Mouse (Mus musculus) mature B cell (primary cell): ENCODE data around the gene Tesc.

Experiments
- in situ Hi-C: fragments of 300-500 bp; cut with MboI; formaldehyde crosslinking; loops from 2 replicates; pipeline ENCODE4 v1.14.3; 2019

The Tesc gene

GRCm38 (mm10) chr5:118044907-118045306 is 17.4 kb downstream of the Tesc start:
- in situ Hi-C loops: no loop called here

DNA sequence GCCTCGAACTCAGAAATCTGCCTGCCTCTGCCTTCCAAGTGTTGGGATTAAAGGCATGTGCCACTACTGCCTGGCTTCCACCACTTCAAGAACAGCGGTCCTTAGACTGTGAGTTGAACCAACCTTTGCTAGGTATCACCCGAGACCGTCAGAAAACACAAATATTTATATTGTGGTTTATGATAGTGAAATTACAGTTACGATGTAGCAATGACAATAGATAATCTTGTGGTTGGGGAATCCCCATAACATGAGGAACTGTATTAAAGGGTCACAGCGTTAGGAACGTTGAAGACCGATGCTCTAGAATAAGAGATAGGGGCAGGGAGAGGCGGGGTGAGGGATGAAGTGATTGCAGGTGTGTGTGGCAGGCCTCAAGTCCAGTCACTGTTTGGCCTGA is 17.8 kb downstream of the Tesc start:
- in situ Hi-C loops: no loop called here

GRCm38 (mm10) chr5:118047091-118047757 is 19.7 kb downstream of the Tesc start:
- in situ Hi-C loops: no loop called here

DNA sequence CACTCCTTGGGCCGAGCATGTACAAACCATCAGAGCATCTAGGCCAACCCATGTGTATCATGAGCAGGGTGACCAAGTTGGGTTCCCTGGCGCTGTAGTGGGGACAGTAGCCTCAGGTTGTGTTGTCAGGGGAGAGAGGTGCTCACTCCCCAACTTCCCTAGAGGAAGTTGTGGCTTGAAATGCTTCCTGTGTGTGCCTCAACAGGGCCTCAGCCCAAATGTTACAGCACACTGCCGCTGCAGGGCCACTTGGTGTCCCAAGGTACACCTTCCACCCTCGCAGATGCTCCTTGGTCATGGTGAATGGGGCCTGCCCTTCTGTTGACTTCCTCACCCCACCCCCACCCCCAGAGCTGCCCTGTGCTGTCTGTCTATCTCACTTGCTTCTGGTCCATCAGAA is 20.9 kb downstream of the Tesc start:
- in situ Hi-C loops: no loop called here

- in situ Hi-C loops: no loop called here
These were observed 21.4 kb downstream of the Tesc start for GRCm38 (mm10) chr5:118048928-118049327.

GRCm38 (mm10) chr5:118050743-118051142 is 23.2 kb downstream of the Tesc start:
- in situ Hi-C loops: no loop called here

DNA sequence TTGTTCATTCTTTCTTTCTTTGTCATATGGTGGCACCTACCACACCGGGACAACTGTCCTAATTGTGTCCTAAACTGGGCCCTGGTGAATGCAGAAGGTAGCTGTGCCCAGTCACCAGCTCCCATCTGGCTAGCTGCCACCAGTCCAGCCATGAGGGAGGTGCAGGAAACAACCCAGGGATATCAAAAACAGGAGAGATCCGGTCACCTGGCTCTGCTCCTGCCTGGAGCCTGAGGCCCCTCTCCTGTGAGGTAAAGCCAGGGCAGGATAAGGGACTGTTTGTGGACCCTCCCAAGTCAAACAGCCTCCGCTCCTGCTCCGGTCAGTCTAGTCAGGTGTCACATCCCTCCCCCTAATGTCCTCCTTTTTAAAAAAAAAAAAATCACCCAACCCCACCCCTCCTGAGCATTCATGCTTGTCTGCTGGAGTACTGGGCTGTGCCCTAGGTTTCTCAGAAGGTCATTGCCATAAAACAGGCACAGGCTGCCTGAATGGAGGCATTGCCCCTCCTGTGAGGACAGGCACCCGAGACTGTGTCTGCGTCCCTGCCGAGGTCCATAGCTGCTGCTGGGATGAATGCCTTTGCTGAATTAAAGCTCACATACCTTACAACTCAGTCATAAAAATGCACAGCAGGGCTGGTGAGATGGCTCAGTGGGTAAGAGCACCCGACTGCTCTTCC is 24.6 kb downstream of the Tesc start:
- in situ Hi-C loops: no loop called here

DNA sequence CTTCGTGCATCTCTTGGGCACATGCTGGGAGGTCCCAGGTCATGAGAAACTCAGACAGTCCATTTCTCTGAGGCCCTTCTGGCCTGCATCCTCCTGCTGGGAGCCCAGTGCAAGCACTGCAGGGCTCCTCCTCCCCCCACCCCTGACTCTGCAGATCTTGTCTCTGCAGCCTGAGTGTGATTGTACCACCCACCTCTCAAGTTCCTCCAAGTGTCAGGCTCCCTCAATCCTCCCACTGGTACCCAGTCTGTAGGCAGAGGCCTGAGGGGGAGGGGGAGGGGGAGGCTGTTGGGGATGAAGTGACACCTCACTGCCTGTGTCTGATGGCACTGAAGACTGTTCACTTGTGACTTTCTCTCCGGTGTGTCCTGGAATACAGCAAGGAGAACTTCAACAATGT is 25.7 kb downstream of the Tesc start:
- in situ Hi-C loops: no loop called here

DNA sequence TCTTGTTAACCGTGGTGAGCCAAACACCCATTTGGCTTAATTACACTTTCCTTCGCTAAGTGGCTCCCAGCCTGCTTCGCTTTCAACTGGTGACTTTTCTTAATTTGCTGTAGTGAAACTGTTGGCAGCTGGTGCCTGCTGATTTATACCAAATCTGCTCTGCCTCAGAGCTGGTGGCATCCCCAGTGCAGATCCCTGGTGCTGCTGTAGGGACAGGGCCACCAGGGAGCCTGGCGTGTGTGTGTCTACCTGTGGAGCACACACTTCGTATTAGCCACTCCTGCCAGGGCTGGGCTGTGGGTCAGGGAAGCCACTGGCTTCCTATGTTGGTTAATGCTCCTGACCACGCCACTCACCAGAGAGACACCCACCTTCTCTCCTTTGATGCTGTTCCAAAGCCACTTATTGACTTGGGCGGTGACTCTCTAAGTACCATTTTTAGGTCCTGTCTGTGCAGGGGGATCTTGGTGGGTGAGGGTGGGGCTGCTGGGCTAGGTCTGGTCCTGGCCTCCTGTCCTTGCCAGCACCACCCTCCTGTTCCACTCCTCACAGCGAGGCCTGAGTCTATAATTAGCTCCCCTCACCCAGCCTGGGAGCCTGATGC is 30.1 kb downstream of the Tesc start:
- in situ Hi-C loops: no loop called here

GRCm38 (mm10) chr5:118058858-118059257 is 31.3 kb downstream of the Tesc start:
- in situ Hi-C loops: no loop called here

GRCm38 (mm10) chr5:118059646-118060045 is 32.1 kb downstream of the Tesc start:
- in situ Hi-C loops: no loop called here

GRCm38 (mm10) chr5:118061391-118061790 is 33.8 kb downstream of the Tesc start:
- in situ Hi-C loops: no loop called here

DNA sequence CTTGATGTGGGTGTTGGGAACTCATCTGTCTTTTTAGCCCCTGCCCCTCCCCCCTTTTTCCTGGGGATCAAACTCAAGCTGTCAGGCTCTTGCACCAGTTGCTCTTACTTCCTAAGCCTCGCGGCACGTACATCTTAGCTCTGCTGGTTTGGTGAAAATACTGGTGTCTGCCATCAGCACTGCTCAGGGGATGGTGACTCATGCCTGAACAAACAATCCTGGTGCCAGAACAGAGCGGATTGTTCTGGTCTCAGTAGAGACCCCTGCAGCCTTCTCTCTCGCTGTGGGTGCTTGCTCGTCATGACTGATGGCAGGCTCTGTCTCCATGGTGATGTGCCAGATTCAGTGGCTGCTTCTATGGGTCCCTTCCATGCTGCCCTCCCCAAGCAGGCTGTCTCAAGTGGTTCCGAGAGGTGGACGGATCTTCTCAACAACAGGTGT is 35.7 kb downstream of the Tesc start:
- in situ Hi-C loops: no loop called here

GRCm38 (mm10) chr5:118064284-118064901 is 36.9 kb downstream of the Tesc start:
- in situ Hi-C loops: no loop called here

DNA sequence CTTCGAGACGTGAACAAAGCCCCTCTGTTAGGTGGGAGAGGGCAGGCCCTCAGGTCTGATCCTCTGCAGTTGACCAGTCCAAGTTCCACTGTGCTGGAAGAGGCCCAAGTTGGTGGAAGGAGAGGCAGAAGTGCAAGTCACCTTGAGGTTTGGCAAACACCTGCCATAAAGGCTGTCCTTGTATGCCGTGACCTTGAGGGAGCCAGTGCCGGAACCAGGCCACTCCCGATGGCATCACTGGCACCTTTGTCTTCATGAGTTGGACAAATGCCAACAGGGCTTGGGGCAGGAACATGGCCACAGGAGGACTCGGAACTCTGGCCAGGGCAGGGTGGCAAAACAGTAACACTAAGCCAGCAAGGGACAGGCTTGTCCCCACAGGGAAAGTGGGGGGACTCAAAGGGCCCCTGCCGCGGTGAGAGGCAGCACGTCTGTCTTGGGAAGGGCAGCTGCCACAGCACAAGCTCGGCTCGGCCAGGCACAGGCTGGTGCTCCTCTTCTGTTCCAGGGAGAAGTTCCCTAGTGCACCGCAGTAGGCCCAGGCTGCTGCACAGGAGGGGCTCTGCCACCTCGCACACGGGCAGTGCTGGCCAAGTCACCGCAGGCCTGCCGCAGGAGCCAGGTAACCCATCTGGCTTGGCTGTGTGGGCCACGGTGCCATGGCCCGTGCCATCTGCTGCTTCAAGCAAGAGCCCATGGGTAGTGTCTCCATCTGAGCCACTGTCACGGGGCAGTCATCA is 38.1 kb downstream of the Tesc start:
- in situ Hi-C loops: no loop called here

- in situ Hi-C loops: no loop called here
These were observed 39.3 kb downstream of the Tesc start for GRCm38 (mm10) chr5:118066828-118067227.

DNA sequence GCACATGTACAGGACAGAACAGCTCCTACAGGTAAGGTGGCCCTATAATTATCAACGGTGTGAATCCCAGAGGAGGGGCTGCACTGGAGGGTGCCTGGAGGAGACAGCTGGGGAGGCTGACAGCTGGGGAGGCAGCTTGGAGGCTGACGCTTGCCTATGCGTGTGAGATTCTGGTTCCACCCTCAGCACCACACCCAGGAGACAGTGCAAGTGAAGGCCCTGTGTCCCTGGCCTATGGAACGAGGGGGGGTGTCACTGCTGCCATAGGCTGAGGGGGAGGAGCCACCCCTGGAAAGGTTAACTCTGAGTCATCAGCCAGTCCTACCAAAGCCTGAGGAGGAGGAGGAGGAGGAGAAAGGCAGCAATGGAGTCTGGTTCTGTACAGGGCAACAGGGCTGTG is 40.0 kb downstream of the Tesc start:
- in situ Hi-C loops: no loop called here

DNA sequence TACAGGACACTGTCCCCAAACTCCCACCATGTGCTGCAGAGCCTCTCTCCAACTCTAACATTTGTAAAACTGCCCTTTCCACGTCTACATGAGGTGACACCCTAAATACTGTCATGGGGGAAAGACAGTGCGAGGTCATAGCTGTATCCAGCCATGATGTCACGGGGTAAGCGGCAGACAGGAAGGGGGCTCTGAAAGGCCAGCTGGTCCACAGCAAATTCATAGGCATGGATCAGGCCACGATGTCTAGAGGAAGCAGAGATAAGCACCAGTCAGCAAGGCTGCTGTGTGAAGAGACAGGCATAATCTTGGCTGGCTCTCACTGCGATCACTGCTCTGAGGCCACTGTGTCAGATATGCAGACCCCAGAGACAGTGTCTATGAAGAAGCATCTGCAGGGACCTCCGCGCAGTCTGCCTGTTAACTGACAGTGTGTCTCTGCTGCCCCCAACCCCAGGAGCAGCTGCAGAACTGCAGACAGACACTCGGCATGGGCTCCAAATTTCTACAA is 40.5 kb downstream of the Tesc start:
- in situ Hi-C loops: no loop called here

DNA sequence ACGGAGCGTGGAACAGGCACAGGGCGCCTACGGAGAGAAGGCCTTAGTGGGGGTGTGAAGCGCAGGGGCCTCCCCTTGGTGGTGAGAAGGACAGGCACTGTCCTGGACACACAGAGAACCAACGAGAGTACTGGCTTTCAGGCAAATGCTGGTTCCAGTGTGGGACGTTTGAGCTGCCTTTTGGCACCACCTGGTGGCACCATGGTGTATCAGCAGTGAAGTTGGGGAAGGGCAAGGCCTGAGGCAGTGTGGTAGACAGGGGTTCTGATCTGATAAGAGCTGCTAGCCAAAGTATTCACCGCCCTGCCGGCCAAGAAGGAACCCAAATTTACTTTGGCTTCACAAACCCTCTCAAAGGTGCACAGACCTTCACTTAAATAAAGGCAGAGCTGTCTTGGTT is 41.8 kb downstream of the Tesc start:
- in situ Hi-C loops: no loop called here

DNA sequence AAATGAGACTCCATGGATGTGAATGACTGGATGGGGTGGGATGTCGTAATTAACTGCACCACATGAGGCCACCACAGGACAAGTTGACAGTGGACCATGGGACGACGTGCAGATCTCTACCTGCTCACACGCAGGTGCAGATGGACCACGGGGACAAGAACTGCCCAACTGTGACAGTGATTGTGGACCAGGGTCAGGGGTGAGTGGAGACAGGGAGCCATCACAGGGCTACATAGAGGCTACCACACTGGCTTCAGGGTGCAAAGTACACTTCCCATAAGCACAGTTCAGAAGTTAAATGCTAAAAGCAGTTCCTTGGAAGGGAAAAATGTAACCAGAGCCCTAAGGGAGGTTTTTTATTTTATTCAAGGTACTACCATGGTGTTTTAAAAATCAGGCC is 44.2 kb downstream of the Tesc start:
- in situ Hi-C loops: no loop called here

GRCm38 (mm10) chr5:118073213-118073773 is 45.8 kb downstream of the Tesc start:
- in situ Hi-C loops: no loop called here
